Mouse (Mus musculus) ovary, postnatal 36 days (tissue): Measurements from ENCODE around the gene Antxr1.

Source experiments
- DNase-seq: peaks from one replicate; pipeline ENCODE4 v3.0.0; 2022; ENCODE audit warnings: low spot score, mixed read lengths

Gene Antxr1

GRCm38 (mm10) chr6:87292911-87293851, 42.4 kb downstream of the Antxr1 start:
- DNase-seq: no peak

- no peak for DNase-seq
Observed at GRCm38 (mm10) chr6:87287251-87287650, 48.4 kb downstream of the Antxr1 start.

GRCm38 (mm10) chr6:87285365-87285749, 50.3 kb downstream of the Antxr1 start:
- no peak for DNase-seq

DNA sequence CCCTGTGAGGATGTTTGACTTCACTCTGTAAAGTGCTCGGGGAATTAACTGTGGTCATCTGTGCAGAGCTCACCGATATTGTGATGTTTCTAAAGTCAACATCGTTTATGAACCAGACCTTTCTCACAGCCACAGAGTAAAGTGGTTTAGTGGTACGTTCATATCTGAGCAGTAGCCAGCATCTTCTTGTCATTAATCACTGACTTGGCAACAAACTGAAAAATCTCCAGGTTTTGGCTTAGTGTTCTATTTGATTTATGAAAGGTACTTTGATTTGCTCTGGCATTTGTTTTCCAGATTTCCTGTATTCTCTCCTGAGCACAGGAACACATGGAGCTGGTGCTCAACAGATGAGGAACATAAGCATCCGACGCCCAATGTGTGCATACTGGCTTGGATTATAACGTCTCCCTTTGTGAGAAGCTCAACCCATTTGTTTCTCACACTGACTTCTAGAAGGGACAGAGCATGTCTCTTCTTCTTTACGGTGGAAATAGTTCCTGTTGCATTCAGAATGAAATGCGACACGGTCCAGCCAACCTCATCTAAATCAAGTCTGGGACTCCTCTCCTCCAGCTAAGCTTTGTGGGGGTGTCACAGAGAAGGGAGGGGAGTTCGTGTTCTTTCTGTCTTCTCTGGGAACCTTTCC, 50.8 kb downstream of the Antxr1 start:
- DNase-seq: no peak

- DNase-seq: peak; percentile 53
Observed at GRCm38 (mm10) chr6:87282346-87282781, 53.3 kb downstream of the Antxr1 start.

GRCm38 (mm10) chr6:87281771-87282170, 53.9 kb downstream of the Antxr1 start:
- DNase-seq: no peak

GRCm38 (mm10) chr6:87278151-87278550, 57.5 kb downstream of the Antxr1 start:
- DNase-seq: peak; percentile 37

DNA sequence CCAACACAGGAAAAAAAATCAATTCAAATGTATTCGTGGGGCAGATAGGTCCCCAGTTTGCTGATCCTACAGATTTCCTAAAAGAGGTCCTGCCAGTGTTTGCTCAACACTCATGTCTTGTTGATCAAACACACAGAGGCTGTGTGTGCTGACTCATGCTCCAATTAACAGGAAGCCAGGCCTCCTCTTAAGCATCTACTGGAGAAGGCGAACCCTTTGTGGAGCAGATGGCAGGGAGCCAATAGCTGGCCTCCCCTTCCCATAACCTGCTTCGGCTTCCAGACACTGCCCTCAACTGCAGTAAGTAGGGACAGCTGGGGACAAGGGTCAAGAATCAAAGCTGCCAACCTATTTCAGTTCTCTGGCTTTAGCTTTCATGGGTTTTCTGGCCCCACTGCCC, 58.1 kb downstream of the Antxr1 start:
- peak; percentile 36 for DNase-seq

DNA sequence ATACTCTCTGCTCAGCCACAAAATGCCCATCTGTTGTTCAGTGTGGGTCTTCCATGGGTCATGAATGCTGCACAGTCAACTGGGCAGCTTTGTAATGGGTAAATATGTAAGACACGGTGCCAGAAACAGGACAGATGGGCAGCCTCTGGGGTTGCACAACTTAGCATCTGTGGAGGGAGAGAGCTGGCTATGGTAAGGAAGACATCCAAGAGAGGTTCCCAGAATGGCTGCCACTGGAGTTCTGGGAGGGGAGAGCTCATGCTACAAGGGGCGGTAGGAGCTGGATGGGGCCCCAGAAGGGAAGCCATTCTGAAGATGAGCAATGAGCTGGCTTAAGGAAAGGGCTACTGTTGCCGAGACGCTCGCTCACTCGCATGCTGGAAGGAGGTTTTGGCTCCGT, 58.7 kb downstream of the Antxr1 start:
- DNase-seq: no peak

DNA sequence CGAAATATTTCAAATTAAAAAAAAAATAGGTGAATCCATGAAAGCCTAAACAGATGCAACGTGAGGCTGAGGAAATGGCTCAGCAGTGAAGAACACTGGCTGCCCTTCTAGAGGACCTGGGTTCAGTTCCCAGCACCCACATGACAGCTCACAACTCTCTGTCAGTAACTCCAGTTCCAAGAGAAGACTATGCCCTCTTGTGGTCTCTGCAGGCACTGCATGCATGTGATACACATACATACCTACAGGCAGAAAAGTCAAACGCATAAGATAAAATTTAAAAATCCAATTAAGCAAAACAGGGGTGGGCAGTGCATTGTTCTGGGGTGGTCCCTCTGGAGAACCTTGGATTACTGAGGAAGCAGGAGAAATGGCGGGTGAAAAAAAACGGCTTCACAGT, 60.8 kb downstream of the Antxr1 start:
- DNase-seq: no peak

DNA sequence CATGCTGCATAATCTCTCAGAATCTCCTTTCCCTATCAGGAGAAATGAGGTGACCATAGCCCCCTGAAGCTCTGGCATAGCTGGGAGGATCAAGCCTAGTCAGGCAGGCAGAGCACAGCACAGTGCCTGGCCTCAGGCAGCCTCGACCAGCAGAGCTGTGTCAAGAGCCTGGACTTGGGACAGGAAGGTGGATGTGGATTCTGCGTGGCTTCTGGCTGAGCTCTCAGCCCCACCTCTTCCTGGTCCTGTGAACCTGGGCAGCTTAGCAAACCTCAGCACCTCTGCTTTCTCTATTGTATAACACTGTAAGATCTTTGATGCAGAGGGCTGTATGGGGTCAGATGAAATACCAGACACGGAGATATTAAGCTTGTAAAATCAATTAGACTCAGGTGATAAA, 61.8 kb downstream of the Antxr1 start:
- no peak for DNase-seq

GRCm38 (mm10) chr6:87273141-87273540, 62.5 kb downstream of the Antxr1 start:
- DNase-seq: no peak

DNA sequence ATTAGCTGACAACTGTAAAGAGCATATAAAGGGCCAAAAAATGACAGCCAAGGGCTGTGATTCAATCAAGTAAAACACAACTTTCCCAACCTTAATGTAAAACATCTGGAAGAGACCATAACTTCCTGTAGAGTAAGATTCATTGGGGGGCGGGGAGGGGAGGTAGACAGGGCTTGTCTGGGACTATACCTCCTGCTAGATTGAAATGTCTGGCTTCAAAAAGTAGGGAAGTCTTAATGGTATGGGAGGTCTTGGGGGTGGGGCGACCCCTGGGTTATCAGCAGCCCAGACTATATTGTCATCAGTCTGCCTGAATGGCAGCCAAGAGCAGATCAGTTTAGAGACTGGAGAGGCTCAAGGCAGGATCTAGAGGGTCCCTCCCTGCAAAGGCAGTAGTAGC, 63.4 kb downstream of the Antxr1 start:
- DNase-seq: no peak

DNA sequence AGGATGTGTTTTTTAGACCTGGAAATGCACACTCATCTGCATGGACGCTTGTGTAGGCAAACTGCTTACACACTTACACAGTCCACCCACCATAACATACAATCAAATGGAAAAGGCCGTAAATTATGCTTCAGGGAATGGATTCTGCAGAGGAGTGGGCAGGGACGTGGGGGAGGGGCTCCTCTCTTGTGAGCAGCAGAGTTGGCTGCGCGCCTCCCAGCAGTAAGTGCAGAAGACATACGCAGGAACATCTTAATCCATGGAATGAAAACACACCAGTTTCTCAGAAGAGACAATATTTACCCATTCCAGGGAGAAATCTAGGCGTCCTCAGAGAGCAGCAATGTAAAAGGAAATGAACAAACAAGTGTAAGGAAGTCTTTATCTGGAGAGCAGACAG, 65.2 kb downstream of the Antxr1 start:
- DNase-seq: peak; percentile 41

GRCm38 (mm10) chr6:87269950-87270349, 65.7 kb downstream of the Antxr1 start:
- DNase-seq: no peak

GRCm38 (mm10) chr6:87262666-87263065, 73.0 kb downstream of the Antxr1 start:
- no peak for DNase-seq

DNA sequence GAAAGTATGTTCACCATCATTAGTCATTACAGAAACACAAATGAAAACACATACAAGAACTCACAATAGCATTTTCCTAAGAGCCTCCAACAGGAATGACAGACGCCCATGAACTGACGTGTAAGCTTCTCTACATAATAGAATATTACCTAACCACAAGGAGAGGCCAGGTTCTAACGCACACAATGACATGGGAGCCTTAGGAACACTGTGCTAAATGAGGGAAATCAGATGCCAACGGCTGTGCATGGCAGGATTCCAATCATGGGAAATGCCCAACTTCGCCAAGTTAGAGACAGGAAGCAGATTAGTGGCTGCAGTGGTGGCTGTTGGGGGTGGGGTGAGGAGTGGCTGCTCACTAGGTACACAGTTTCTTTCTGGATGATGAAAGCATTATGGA, 76.6 kb downstream of the Antxr1 start:
- no peak for DNase-seq

DNA sequence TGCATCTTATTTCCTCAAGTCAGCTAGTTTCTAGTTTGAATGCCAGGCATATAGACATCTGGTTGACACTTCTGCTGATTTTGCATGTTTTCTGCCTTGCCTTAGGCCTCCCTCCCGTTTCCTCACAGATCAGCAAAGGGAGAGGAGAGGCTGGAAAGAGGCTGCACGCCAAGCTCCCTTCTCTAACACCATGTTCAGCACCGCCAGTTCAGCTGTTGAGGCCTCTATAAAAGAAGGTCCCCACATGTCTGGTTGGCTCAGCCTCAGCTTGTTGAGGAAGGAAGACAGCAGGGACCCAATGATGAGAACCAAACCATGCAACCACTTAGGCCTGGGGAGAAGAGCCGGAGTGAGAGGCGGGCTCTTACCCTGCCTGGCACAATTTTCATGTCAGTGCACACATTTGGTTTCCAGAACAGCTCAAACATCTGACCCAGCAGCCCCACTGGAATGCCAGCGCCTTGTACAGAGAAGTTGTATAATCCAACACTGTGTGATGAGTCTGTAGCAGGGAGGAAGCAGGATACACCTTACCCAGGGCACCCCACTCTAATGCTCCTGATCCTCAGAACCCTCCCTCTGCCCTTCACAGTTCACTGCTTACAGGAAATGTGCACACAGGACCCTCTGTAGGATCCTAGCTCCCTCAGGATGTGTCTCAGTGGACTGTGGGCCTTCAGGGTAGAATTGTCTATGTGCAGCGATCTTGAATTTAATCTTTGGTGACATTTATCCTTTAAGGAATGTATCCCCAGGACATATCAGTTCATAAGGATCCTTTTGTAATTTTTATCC, 77.4 kb downstream of the Antxr1 start:
- DNase-seq: no peak

- no peak for DNase-seq
Observed at GRCm38 (mm10) chr6:87257471-87257870, 78.2 kb downstream of the Antxr1 start.

- DNase-seq: no peak
Observed at GRCm38 (mm10) chr6:87255668-87256067, 80.0 kb downstream of the Antxr1 start.

DNA sequence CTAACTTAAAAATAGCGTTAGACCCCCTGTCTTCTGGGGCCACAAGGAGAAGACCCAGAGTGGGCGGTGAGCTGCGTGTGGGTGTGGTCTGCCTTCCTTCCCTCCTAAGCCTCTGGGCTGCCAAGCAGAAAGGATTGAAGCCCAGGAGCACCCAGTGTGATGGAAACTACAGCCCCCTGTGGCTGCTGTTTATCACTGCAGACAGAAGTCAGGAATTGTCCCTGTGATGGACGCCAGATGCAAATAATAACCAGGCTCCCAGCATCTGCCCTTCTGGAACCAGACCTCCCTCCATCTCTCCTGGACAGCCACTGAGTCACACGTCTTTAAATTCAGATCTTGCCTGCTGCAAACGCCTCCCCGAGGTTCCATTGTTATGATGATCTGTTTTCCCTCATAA, 80.9 kb downstream of the Antxr1 start:
- no peak for DNase-seq

- no peak for DNase-seq
Observed at GRCm38 (mm10) chr6:87251716-87252115, 83.9 kb downstream of the Antxr1 start.

DNA sequence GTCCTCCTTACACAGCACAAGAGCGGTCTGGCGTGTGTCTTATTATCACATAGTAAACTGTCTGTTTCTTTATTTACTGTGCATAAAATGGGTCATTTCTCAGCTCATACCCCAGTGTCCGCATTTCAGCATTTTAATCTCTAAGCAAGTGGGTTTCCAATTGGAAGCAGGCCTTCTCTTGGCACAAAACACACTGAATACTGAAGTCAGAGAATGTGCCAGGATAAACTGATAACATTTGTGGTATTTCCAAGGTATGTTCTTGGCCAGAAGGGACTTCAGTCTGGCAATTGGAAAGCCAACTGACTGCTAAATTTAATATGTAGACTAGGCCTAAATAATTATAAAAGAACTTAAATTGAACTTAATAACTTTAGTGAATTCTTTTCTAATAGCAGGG, 84.9 kb downstream of the Antxr1 start:
- no peak for DNase-seq
